Mouse (Mus musculus): ENCODE results near the gene Map3k13. TPM values are rescaled to one million over a fixed set of nuclear protein-coding genes. Genes with fewer than 3 reads are reported as not detected.

Gene Map3k13
- total and polyA plus RNA-seq, 2 experiments from 2014 or later, result 0.33 to 1.0 TPM

GRCm38 (mm10) chr16:21833469-21833868, 39.3 kb downstream of the Map3k13 start:
- DNase-seq (ENCODE audit: low spot score) (no peak), ATAC-seq (ENCODE audit: insufficient read depth, low read depth) (no peak)
- Histone ChIP-seq H3K9me3 (replicated peaks; ENCODE audit: control insufficient read depth, low read length) (no peaks in the 10 kb centered on the region), H3K9ac (replicated peaks; ENCODE audit: low read depth, low read length) (no peak overlapping the region), H3K4me3 (ENCODE audit: low read depth, low read length) (no peak overlapping the region), H3K36me3 (replicated peaks; ENCODE audit: control insufficient read depth, insufficient read depth, low read length) (no peaks in the 10 kb centered on the region), H3K4me1 (ENCODE audit: control insufficient read depth, insufficient read depth) (no peaks in the 10 kb centered on the region), H3K27me3 (ENCODE audit: control insufficient read depth, insufficient read depth, low read length) (no peaks in the 10 kb centered on the region), H3K4me2 (ENCODE audit: low read depth, low read length) (no peak overlapping the region), H3K27ac (ENCODE audit: low read depth) (no peak overlapping the region)
- WGBS, result 57% methylated on average over 1 of the region's 1 CpGs
- no peak for TF ChIP-seq EP300 (IDR thresholded peaks at IDR 0.05; ENCODE audit: low read depth)
- no peak for TF ChIP-seq CTCF (IDR thresholded peaks at IDR 0.05; ENCODE audit: low read depth)

- H3K27ac ChIP-seq (ENCODE audit: low read depth), result no peak overlapping the region
- no peak for DNase-seq (ENCODE audit: low spot score)
- no peaks in the 10 kb centered on the region for H3K9me3 ChIP-seq (replicated peaks; ENCODE audit: control insufficient read depth, low read length)
- no peaks in the 10 kb centered on the region for H3K27me3 ChIP-seq (ENCODE audit: control insufficient read depth, insufficient read depth, low read length)
- no peak overlapping the region for H3K4me2 ChIP-seq (ENCODE audit: low read depth, low read length)
- H3K36me3 ChIP-seq (replicated peaks; ENCODE audit: control insufficient read depth, insufficient read depth, low read length), result no peaks in the 10 kb centered on the region
- no peak for ATAC-seq (ENCODE audit: insufficient read depth, low read depth)
- H3K4me1 ChIP-seq (ENCODE audit: control insufficient read depth, insufficient read depth), result no peaks in the 10 kb centered on the region
- WGBS, result 76% methylated on average over 10 of the region's 10 CpGs
- H3K9ac ChIP-seq (replicated peaks; ENCODE audit: low read depth, low read length), result no peak overlapping the region
- TF ChIP-seq EP300 (IDR thresholded peaks at IDR 0.05; ENCODE audit: low read depth) (no peak), CTCF (IDR thresholded peaks at IDR 0.05; ENCODE audit: low read depth) (no peak)
- H3K4me3 ChIP-seq (ENCODE audit: low read depth, low read length), result no peak overlapping the region
Measured at GRCm38 (mm10) chr16:21833970-21834369, 39.8 kb downstream of the Map3k13 start.

- WGBS, result 80% methylated on average over 8 of the region's 8 CpGs
- H3K4me3 ChIP-seq (ENCODE audit: low read depth, low read length), result no peak overlapping the region
- H3K9me3 ChIP-seq (replicated peaks; ENCODE audit: control insufficient read depth, low read length), result no peaks in the 10 kb centered on the region
- no peak for DNase-seq (ENCODE audit: low spot score)
- H3K27ac ChIP-seq (ENCODE audit: low read depth), result no peak overlapping the region; the same call in 1 of the 2 replicates
- TF ChIP-seq EP300 (IDR thresholded peaks at IDR 0.05; ENCODE audit: low read depth) (no peak), CTCF (IDR thresholded peaks at IDR 0.05; ENCODE audit: low read depth) (no peak)
- no peaks in the 10 kb centered on the region for H3K27me3 ChIP-seq (ENCODE audit: control insufficient read depth, insufficient read depth, low read length)
- no peaks in the 10 kb centered on the region for H3K36me3 ChIP-seq (replicated peaks; ENCODE audit: control insufficient read depth, insufficient read depth, low read length)
- no peak overlapping the region for H3K4me2 ChIP-seq (ENCODE audit: low read depth, low read length)
- H3K9ac ChIP-seq (replicated peaks; ENCODE audit: low read depth, low read length), result no peak overlapping the region
- ATAC-seq (ENCODE audit: insufficient read depth, low read depth), result no peak
- no peaks in the 10 kb centered on the region for H3K4me1 ChIP-seq (ENCODE audit: control insufficient read depth, insufficient read depth)
Measured at GRCm38 (mm10) chr16:21834866-21835583, 40.9 kb downstream of the Map3k13 start.

GRCm38 (mm10) chr16:21835584-21835931, 41.4 kb downstream of the Map3k13 start:
- ATAC-seq (ENCODE audit: insufficient read depth, low read depth) (no peak), DNase-seq (ENCODE audit: low spot score) (no peak)
- Histone ChIP-seq H3K9me3 (replicated peaks; ENCODE audit: control insufficient read depth, low read length) (no peaks in the 10 kb centered on the region), H3K27ac (ENCODE audit: low read depth) (no peak overlapping the region; the same call in 1 of the 2 replicates), H3K4me1 (ENCODE audit: control insufficient read depth, insufficient read depth) (no peaks in the 10 kb centered on the region), H3K36me3 (replicated peaks; ENCODE audit: control insufficient read depth, insufficient read depth, low read length) (no peaks in the 10 kb centered on the region), H3K4me2 (ENCODE audit: low read depth, low read length) (no peak overlapping the region), H3K9ac (replicated peaks; ENCODE audit: low read depth, low read length) (no peak overlapping the region), H3K27me3 (ENCODE audit: control insufficient read depth, insufficient read depth, low read length) (no peaks in the 10 kb centered on the region), H3K4me3 (ENCODE audit: low read depth, low read length) (no peak overlapping the region)
- TF ChIP-seq EP300 (IDR thresholded peaks at IDR 0.05; ENCODE audit: low read depth) (no peak), CTCF (IDR thresholded peaks at IDR 0.05; ENCODE audit: low read depth) (no peak)
- 56% methylated on average over 7 of the region's 7 CpGs for WGBS

- no peak overlapping the region for H3K27ac ChIP-seq (ENCODE audit: low read depth)
- no peaks in the 10 kb centered on the region for H3K27me3 ChIP-seq (ENCODE audit: control insufficient read depth, insufficient read depth, low read length)
- H3K9ac ChIP-seq (replicated peaks; ENCODE audit: low read depth, low read length), result no peak overlapping the region
- H3K9me3 ChIP-seq (replicated peaks; ENCODE audit: control insufficient read depth, low read length), result no peaks in the 10 kb centered on the region
- H3K4me2 ChIP-seq (ENCODE audit: low read depth, low read length), result no peak overlapping the region
- ATAC-seq (ENCODE audit: insufficient read depth, low read depth) (peak; percentile 39; the same call in 1 of the 2 replicates), DNase-seq (ENCODE audit: low spot score) (peak; percentile 70)
- TF ChIP-seq CTCF (IDR thresholded peaks at IDR 0.05; ENCODE audit: low read depth), result peak; percentile 71
- TF ChIP-seq EP300 (IDR thresholded peaks at IDR 0.05; ENCODE audit: low read depth), result no peak
- no peaks in the 10 kb centered on the region for H3K36me3 ChIP-seq (replicated peaks; ENCODE audit: control insufficient read depth, insufficient read depth, low read length)
- 40% methylated on average over 7 of the region's 7 CpGs for WGBS
- no peak overlapping the region for H3K4me3 ChIP-seq (ENCODE audit: low read depth, low read length)
- H3K4me1 ChIP-seq (ENCODE audit: control insufficient read depth, insufficient read depth), result no peaks in the 10 kb centered on the region
Measured at GRCm38 (mm10) chr16:21836311-21837072, 42.3 kb downstream of the Map3k13 start.
